Mouse (Mus musculus): Measurements from ENCODE around the gene Frem1.
A peak's percentile ranks its signal among the peaks of the same experiment; 100 is the strongest.

Gene Frem1

GRCm38 (mm10) chr4:82918625-82919024 lies 133.5 kb downstream of the Frem1 start:
- DNase-seq: no peak

DNA sequence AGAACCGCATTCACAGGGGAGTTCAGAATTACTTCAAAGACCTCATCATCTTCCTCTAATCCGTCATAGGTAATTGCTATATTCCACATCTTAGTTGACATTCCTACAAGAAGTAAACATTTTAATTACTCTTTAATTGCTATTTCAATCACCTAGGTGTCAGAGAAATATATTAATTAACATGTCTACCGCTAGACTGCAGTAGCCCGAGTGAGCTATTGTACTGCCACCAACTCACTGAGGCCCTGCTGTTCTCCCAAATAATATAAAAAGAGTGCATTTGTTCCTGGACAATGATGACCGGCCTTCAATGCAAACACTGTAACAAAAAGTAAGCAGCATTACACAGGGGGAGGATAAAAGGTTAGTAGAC lies 135.5 kb downstream of the Frem1 start:
- no peak for DNase-seq

GRCm38 (mm10) chr4:82916003-82916677 lies 136.0 kb downstream of the Frem1 start:
- no peak for DNase-seq

GRCm38 (mm10) chr4:82915576-82915975 lies 136.6 kb downstream of the Frem1 start:
- DNase-seq: no peak

- DNase-seq: no peak
Measured at GRCm38 (mm10) chr4:82914601-82915143, 137.5 kb downstream of the Frem1 start.

- DNase-seq: no peak
Measured at GRCm38 (mm10) chr4:82895227-82895626, 156.9 kb downstream of the Frem1 start.

- DNase-seq: no peak
Measured at GRCm38 (mm10) chr4:82892247-82892646, 159.9 kb downstream of the Frem1 start.

- no peak for DNase-seq
Measured at GRCm38 (mm10) chr4:82891566-82891965, 160.6 kb downstream of the Frem1 start.

DNA sequence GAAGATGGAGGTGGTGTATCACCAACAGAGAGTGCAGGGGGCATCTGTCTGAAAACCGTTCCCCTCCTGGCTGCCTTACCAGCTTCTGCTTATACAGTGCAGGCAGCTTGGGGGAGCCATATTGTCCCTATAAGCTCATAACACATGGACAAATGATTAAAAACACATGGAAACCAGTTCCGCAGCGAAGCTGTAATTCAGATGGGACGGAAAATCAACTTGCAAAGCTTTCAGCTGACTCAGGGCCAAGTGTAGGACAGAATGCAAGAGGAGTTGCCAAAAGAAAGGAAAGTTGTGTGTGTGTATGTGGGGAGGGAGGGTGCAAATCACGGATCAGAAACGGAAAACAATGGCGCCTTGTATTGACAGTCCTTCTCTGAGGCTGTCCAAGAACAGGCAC lies 161.1 kb downstream of the Frem1 start:
- DNase-seq: no peak

- no peak for DNase-seq
Measured at GRCm38 (mm10) chr4:82890585-82890984, 161.6 kb downstream of the Frem1 start.

GRCm38 (mm10) chr4:82886148-82886547 lies 166.0 kb downstream of the Frem1 start:
- DNase-seq: no peak

DNA sequence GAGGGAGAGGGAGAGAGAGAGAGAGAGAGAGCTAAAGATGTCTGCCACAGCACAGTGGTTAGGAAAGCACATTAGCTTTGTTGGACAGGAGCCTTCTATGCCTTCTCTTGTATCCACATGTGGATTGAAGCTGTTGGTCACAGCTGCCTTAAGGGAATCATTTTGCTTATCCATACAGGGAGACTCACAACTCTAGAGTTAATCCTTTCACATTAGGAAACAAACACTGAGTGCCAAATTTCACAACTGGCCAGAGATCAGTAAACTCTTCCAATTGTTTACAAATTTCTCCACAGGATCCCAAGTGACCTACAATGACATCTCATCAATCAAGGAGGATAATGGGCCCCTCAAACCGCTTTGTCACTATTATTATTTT lies 166.6 kb downstream of the Frem1 start:
- DNase-seq: no peak

DNA sequence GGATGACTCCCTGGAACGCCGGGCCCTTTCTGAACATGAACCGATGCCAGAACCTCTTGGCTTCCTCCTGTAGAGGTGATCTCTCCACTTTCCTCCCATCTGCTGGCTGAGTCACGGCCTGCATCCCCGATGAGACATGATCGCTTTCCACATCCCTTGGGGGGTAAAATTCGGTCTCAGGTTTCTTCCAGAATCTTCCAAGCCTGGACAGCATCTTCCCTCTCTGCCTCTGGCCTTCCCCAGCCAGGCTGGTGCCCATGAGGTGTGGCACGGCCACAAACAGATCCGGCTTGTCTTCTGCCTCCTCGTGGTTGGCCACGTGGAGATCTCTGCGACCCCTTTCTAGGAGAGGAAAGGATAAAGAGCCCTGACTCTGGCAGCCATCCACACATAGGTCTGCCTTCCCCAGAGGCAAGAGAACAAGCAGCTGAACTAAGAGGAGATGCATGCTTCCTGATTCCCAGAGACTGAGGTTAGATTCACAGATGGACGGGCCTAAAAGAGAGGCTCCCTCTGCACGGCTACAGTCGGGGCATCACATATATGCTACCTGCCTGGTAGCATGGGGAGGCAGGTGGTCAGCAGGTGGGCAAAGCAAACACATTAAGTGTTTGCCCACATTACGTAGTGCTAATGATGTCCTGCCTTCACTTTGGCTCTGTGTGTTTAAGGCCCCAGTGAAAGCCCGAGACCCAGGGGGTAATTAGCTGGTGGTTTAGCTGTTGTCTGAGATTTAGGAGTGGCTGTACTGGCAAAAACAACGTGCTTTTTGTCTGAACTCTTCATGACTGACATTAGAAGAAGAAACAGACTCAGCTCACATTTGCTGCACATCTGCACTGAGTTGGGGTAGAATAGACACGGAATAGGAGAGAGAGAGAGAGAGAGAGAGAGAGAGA lies 167.3 kb downstream of the Frem1 start, which contains the start of gene Cer1:
Gene Cer1, minus strand, starts transcription at position 513 of the 899 bp plus-strand sequence.
- peak; percentile 66 for DNase-seq

GRCm38 (mm10) chr4:82882500-82882899 lies 169.6 kb downstream of the Frem1 start:
- no peak for DNase-seq

DNA sequence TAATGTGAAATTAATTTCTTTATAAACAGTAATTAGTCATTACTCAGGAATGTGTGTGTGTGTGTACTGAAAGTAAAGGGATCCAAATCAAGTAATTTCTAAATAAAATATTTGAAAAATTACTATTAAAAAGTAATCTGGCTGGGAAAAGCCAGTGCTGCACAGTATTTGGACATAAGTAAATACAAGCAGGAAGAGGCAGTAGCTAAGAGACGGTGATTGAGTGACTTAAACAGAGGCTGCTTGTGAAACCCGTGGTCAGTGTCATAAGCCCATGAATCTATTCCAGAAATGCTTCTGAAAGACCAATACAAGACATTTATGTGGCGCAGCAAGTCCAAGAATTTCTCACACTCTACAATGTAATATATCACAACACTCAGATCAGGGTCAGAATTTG lies 170.8 kb downstream of the Frem1 start:
- no peak for DNase-seq

DNA sequence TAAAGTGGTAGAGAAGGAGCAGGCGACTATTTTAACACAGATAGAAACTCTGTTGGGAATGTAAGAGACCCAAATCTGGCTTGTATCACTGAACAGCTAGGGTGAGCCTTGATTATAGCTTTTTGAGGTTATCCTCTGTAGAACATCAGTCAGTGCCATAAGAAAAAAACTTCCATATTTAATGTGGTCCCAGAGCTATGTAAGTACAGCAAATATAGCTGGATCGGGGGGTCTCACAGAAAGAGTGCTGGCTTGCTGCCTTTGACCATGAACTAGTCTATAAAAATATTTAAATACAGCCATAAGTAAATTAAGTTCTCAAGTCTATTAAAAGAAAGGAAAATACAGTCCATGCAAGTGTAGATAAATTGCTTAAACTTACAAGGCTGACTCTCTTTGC lies 171.9 kb downstream of the Frem1 start:
- DNase-seq: no peak

DNA sequence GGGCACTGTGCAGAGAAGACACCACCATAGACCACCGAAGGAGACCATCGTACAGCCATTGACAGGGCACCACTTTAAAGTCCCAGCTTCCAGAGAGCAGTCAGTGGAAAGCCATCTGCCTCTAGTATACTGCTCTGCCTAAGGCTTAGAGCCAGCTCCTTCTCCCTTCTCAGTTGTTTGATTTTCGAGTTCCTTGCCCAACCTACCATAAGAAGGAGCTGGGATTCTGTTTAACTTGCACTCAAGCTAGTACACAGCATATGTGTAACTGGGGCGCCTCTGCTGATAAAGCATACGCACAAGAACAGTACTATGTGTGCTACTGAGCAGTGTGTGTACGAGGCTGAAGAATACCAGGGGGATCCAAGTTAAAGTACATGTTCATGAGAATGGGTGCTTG lies 173.0 kb downstream of the Frem1 start:
- DNase-seq: no peak

DNA sequence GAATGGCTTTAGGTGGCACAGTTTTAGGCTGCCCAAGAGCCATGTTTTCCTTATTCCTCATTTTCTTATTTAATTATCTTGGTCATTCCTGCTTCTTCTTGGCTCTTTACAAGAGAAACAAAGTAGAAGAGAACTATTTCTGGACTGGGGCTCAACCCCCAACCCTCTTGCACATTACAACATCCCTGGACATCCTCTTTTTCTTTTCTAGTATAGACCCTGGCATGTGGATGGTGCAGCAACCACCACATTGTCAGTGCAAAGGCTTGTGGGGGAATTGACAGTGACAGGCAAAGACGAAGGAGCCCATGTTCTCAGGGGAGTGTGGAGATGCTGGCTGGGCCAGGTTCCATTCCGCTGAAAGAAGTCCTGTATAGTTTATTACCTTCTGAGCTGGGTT lies 175.5 kb downstream of the Frem1 start:
- no peak for DNase-seq

- no peak for DNase-seq
Measured at GRCm38 (mm10) chr4:82875532-82875931, 176.6 kb downstream of the Frem1 start.

- DNase-seq: no peak
Measured at GRCm38 (mm10) chr4:82874791-82875190, 177.3 kb downstream of the Frem1 start.

- no peak for DNase-seq
Measured at GRCm38 (mm10) chr4:82872548-82872947, 179.6 kb downstream of the Frem1 start.

- no peak for DNase-seq
Measured at GRCm38 (mm10) chr4:82872121-82872520, 180.0 kb downstream of the Frem1 start.

- DNase-seq: no peak
Measured at GRCm38 (mm10) chr4:82870931-82871330, 181.2 kb downstream of the Frem1 start.
